Mouse (Mus musculus): ENCODE measurements around the gene Adipoq.

DNA sequence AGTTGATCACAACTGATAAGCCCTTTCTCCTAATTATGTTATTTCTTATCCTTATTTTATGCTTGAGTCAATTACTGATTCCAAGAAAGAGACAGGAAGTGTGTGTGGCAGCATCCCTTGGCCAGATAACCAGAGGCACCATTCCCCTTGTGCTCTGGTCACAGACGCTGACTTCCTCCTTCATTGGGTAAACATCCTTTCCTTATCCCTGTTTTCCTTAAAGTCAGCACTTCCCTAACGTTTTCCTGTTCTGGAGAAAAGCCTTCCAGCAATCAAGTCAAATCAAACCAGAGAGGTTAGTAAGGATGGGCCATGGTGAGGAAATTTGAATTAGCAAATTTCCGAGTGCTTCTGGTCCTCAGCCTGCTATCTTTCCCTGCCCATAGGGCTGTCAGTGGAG, 29.6 kb downstream of the Adipoq start:
- TF ChIP-seq EP300 (IDR thresholded peaks at IDR 0.05; ENCODE audit: low read depth) (no peak), CTCF (IDR thresholded peaks at IDR 0.05; ENCODE audit: low read depth) (no peak)

Data from liver, embryonic 14.5 days (tissue).